Mouse (Mus musculus): Measurements from ENCODE around the gene Sftpa1.

Sftpa1 gene

DNA sequence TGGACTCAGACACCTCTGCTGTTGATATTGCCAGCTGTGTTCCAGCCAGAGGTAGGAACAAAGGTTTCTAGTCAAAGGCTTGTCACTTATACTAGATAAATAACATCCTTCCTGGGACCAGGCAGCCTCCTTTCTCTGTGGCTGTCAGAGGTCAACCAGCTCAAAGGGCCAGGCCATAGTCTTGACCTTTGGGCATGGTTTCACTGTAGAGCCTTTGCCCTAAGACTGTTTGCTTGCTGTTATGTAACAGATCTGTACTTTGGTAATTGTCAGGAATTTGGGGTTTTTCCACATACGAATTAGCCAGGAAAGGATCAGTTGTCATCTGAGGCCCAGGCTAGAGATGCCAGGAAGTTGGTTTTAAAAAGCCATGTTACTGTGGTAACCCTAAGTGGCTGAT is 29.2 kb downstream of the Sftpa1 start:
- no peak for DNase-seq (ENCODE audit: low spot score in 2 of 2)

DNA sequence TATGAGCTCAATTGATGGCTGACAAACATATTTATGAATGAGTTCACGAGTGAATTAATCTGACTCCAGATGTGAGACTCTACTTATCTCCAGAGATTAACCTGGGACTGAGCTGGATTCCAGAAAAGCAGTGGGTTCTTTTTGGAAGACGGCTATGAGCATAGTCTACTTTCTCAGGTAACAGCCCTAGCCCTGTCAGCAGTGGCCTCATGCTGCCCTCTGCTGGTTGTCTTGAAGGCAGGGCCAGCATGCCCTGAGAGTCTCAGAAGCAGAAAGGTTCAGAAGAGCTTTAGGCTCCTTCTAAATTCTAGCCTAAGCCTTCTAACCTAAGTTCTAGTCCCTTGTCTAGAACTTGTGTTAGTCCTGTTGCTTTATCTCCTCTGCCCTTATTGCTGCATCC is 31.1 kb downstream of the Sftpa1 start:
- peak in 1 of 2 experiments; percentile 5 for DNase-seq (ENCODE audit: low spot score in 2 of 2)

DNA sequence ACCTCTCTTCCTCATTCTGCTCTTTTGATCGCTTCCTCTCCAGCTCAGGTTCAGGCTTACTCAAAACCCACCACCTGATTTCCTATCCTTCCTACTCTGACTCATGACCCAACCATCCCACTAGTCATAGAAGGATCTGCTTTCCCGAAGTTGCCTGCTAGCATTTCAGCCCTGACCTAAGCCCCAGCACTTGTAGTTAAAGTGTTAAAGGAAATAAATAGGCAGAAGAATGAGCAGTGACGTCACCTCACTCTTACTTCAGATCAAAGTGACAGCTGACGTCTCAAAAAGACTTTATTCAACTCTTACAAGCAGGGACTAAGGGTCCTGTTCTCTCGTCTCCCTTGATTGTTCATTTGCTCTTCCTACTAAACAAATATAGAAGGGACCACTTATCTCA is 35.7 kb downstream of the Sftpa1 start:
- no peak for DNase-seq (ENCODE audit: low spot score in 2 of 2)

DNA sequence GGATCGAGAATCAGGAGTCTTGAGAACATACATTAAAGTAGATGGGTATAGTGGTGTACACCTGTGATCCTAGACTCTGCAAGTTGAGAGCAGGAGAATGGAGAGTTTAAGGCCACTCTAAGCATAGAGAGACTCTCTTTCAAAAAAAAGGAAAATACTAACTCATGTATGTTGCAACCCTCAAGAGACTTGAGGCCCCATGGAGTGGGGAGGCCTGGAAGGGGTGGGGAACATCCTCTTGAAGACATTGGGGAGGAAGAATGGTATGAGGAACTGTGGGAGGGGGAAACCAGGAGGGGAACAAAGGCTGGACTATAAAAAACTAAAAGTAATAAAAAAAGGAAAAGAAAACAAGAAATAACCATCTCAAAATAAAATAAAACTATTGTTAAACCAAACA is 37.0 kb downstream of the Sftpa1 start:
- DNase-seq (ENCODE audit: low spot score in 2 of 2): no peak

DNA sequence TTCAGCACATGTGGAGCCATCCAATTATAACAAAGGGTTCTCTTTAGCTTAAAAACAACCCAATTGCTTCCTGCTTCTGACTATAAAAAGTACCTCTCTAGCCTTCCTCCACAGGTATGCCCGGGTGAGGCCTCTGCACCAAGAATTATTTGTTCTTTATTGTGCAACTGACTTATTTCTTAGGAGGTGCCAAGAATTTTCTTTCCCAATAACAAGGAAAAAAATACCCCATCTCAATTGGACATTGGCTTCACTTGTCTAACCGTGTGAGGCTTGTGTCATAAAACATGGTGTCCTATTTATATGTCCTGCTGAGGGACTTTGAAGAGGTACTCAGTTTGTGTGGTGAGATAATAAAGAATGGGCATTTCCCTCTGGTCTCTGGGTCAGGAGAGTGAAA is 38.9 kb downstream of the Sftpa1 start:
- no peak for DNase-seq (ENCODE audit: low spot score in 2 of 2)

DNA sequence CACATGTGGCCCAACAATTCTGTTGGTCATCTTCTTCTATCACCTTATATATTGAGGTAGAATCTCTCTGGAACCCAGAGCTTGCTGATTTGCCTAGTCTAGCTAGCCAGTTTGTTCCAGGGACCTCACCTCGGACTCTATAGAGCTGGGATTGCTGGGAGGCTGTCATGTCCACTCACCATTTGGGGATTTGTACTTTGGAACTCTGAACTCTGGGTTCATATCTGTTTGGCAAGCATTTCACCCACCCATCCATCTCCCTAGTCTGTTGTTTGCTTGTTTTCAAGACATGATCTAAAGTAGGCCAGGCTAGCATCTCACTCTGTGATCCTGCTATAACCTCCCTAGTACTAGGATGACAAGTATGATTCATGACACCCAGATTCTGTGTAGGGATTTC is 43.2 kb downstream of the Sftpa1 start:
- DNase-seq (ENCODE audit: low spot score in 2 of 2): no peak

DNA sequence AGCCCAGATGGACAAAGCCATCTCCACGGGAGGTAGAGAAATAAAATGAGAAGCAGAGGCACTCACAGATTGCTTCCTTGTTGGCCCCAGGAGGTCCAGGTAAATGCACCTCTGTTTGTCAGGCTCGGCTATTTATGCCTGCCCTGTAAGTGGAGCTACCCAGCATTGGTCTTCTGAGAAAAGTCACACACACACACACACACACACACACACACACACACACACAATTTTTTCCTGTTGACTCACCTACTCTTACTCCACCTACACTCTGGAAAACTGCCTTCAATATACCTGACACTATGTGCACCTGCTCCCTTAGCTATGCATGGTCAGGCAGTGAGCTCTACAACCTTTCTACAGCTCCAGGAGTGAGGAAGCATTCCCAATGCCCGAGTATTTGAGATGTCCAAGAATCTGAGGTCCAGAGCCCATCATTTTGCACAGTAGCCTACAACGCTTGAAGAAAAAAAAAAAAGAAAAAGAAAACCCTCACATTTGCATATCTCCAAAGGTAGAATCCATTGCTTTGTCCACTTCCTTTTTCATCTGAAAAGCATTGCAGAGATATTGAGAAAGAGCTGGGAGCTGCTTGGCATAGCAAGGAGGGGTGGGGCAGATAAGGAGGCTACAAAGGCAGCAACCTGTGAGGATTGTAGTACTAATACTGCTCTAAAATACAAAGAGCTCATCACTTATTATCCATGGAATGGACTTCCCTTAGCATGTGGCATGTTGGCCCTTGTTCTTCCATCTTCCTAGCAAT is 53.7 kb downstream of the Sftpa1 start, which contains the start of gene Sftpd:
Gene Sftpd, minus strand, starts transcription at position 91 of the 763 bp plus-strand sequence.
- no peak for DNase-seq (ENCODE audit: low spot score in 2 of 2)

Data from frontal cortex, postnatal 14 days (tissue).